Mouse (Mus musculus) cerebellum, adult (tissue): ENCODE measurements around the gene Zdhhc17.

Experiments
- ATAC-seq: cut with Nextera tagmentation; 2 replicates; pipeline ENCODE4 v1.9.2; 2017; ENCODE audit warnings: mild to moderate bottlenecking, moderate library complexity, mixed read lengths; ENCODE audit not compliant: insufficient number of reproducible peaks, low FRiP score, low TSS enrichment

Zdhhc17 gene

DNA sequence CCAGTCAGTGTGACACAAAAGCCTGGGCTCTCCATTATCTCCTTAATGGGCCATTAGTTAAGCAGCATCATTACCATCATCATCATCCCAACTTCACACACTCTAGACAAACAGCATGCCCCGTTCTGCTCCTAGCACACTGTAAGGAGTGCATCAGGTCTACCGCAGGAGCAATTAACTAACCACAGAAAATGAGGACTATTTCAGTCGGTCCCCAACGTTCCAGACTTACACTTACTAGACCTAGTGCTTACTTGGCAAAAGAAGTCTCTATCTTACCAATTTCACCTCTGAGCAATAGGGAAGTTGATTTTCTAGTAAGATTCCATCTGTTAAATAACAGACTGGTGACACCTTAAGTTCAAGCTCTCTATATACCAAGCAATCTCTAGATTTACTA, 2.3 kb downstream of the Zdhhc17 start:
- no peak for ATAC-seq

GRCm38 (mm10) chr10:111005611-111006488, 4.1 kb downstream of the Zdhhc17 start:
- peak; percentile 41 for ATAC-seq

DNA sequence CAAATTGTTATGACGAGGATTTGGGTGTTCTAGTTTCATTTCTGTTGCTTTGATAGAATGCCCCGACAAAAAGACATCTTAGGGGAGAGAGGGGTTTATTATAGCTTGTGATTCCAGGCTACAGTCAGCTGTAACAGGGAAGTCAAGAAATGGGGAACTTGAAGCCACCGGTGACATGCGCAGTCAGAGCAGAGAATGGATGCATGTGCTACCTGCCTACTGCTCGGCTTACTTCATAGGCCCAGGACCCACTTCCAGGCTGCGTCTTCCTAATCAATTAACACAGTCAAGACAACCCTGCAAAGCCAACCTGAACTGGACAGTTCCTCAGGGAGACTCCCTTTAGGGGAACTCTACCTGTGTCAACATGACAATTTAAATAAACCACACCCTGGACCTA, 5.7 kb downstream of the Zdhhc17 start:
- ATAC-seq: no peak

GRCm38 (mm10) chr10:110999201-110999600, 10.7 kb downstream of the Zdhhc17 start:
- no peak for ATAC-seq

DNA sequence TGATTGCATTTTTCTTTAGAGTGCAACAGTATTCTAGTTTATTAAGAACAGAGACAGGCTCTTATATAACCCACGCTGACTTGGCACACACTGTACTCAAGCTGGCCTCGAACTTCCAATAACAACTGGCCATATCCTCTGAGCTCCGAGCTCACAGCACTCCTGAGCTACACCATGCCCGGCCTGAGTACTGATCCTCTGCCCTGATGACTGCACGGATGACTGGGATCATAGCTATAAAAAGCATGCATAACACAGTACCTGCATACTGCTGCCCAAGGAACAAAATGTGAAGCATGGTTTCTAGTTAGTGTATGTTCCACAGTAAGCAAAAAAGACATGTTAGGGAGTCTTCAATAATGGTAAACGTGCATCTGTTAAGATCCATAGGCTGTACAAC, 12.8 kb downstream of the Zdhhc17 start:
- ATAC-seq: no peak

DNA sequence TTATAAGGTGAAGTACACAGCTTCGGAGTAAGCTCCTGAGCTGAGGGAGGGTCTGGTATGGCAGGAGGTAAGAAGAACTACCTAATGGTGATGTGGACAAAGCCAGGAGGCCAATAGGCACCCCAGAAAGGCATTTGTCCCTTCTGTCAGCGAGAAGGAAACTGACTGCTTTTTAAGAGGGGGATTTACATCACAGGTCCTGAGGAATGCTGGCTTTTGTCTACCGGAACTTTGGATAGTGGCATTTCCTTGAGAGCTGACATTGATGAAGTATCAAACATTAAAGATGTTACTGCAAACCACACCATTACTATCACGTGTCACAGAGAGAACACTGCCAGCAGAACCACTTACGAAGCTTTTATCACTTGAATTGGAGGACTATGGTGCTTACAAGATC, 15.2 kb downstream of the Zdhhc17 start:
- no peak for ATAC-seq

DNA sequence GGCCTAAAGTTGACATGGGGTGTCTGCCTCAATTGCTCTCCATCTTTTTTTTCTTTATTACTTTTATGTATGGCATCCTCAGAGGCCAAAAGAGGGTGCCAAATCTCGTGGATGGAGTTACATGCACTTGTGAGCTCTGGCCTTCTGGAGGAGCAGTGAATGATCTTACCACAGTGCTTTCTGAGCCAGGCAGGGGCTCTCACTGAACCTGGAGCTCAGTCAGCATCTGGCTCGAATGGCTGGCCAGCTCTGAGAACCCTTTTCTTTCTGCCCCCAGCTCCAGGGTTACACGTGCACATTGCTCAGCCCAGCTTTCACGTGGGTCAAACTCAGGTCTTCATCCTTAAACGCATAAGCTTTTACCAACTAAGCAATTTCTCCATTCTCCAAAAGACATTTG, 16.7 kb downstream of the Zdhhc17 start:
- no peak for ATAC-seq

DNA sequence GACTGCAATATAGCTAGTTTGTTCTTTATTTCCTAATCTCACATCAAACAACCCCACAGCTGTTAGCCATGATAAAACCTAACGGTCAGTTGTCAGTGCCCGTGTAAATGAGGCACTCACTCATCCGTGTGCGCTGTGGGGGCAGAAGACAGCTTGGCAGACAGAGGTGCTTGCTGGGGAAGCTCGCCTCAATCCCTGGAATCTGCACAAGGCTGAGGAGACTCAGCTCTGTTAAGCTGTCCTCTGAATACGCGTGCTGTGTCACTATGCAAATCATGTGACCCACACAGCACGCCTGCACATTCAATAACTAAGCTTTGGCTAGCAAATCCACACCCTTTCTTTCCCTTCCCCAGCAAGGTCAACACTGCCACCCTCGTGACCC, 17.9 kb downstream of the Zdhhc17 start:
- ATAC-seq: peak; percentile 67; the same call in 1 of the 2 replicates

DNA sequence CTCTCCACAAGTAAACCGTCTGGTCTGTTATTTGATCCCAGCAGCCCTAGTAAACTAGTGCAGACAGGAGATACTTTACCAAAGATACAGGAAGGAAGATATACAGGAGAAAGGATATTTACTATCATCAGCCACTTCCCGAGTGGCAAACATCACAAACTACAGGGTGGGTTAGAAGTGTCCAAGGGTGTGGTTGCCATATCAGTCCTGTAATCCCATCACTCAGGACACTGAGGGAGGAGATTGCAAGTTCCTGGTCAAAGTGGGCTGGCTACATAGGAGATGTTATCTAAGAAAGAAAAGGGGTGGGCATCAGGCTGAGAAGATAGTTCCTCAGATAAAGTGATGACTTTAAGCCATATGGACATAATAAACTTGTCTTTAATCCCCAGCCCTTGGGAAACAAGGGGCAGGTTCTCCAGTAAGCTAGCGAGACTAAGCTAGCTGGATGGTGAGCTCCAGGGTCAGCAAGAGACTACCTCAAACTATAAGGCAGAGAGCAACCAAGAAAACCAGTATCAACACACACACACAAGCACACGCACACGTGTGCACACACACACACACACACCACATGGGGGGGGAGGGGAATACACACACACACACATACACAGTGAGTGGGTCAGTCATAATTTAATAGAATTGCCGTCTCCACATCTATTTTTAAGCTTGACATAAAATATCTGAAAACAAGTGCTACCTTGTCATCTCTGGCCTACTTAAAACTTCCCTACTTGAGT, 18.5 kb downstream of the Zdhhc17 start:
- no peak for ATAC-seq

GRCm38 (mm10) chr10:110989729-110990128, 20.2 kb downstream of the Zdhhc17 start:
- no peak for ATAC-seq

GRCm38 (mm10) chr10:110986682-110987081, 23.3 kb downstream of the Zdhhc17 start:
- no peak for ATAC-seq

- no peak for ATAC-seq
Measured at GRCm38 (mm10) chr10:110982771-110983170, 27.2 kb downstream of the Zdhhc17 start.

DNA sequence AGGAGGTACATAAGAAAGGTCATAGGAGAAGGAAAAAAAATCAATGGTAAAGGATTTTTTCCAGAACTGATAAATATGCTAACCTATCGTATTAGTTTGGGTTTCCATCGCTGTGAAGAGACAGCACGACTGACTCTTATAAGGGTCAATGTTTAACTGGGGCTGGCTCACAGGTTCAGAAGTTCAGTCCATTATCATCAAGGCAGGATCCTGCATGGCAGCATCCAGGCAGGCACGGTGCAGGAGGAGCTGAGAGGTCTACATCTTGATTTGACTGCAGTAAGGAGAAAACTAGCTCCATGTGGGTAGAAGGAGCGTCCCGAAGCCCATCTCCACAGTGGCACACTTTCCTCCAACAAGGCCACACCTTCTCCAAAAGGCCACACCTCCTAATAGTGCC, 29.5 kb downstream of the Zdhhc17 start:
- no peak for ATAC-seq

- no peak for ATAC-seq
Measured at GRCm38 (mm10) chr10:110979431-110979830, 30.5 kb downstream of the Zdhhc17 start.

DNA sequence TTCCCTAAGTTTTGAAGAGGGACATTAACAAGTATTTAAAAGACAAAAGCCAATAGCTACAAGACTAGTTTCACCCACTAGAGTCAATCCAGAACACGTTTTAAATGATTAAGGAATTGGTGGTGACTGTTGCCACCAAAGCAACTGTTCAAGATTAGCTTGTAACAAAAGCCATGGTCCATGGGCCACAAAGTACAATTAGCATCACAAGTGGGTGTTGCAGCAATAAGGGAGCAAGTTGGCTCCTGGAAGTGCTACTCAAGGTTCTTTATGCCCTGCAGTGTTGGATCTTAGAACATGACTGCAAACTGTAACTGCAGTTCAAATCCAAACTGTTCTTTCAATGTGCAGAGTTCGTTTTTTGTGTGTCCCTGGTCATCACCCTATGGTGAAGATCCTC, 32.6 kb downstream of the Zdhhc17 start:
- no peak for ATAC-seq

GRCm38 (mm10) chr10:110976046-110976445, 33.9 kb downstream of the Zdhhc17 start:
- peak; percentile 62; the same call in 1 of the 2 replicates for ATAC-seq

- 0 out of 2 replicates have a peak, but pooled peaks have one; percentile 18 for ATAC-seq
Measured at GRCm38 (mm10) chr10:110974885-110975284, 35.1 kb downstream of the Zdhhc17 start.

- ATAC-seq: peak; percentile 78
Measured at GRCm38 (mm10) chr10:110974463-110974862, 35.5 kb downstream of the Zdhhc17 start.

DNA sequence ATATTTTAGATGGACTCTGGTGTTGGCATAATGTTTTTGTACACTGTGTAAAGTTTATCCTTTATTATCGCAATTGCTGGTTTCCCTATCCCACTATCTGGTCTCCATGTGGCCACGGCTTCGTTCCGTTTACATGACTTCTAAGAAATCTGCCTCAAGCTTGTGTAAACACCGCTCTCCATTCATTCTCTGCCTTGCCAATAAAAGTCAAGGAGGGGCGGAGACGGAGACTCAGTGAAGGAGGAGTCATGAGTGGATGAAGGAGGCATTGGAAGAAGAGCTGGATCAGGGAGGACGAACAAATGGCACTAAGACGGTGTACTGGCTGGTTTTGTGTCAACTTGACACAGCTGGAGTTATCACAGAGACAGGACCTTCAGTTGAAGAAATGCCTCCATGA, 37.9 kb downstream of the Zdhhc17 start:
- no peak for ATAC-seq

- ATAC-seq: no peak
Measured at GRCm38 (mm10) chr10:110971483-110971882, 38.5 kb downstream of the Zdhhc17 start.

DNA sequence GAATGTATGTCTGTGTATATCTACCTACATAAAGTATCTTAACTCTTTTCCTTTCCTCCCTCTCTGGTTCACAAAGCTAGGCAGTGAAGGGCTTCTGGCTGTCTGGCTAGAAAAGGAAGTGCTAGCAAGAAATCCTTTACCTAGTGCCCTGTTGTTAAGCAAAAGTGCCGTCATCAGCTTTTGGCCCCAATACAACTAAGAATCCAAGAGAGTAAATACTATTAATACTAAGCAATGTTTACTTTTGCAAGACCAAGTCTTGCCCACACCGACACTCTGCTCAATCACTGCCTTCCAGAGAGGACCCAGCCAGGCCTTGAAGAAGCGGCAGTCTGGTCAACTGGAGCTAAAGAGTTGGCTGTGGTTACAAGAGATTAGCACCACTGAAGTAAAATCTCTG, 38.9 kb downstream of the Zdhhc17 start:
- no peak for ATAC-seq

- no peak for ATAC-seq
Measured at GRCm38 (mm10) chr10:110962172-110962571, 47.8 kb downstream of the Zdhhc17 start.
